Mouse (Mus musculus) mature B cell (primary cell): ENCODE results near the gene Ffar4.

Experiments used
- in situ Hi-C: fragments of 300-500 bp; cut with MboI; formaldehyde crosslinking; loops from 2 replicates; pipeline ENCODE4 v1.14.3; 2019

Ffar4 gene

GRCm38 (mm10) chr19:38107871-38108270 is 11.0 kb downstream of the Ffar4 start:
- in situ Hi-C loops, result no loop called here

GRCm38 (mm10) chr19:38109506-38110242 is 12.8 kb downstream of the Ffar4 start:
- in situ Hi-C loops, result no loop called here

- in situ Hi-C loops, result no loop called here
These were observed 14.2 kb downstream of the Ffar4 start for GRCm38 (mm10) chr19:38111056-38111455.

GRCm38 (mm10) chr19:38112575-38112974 is 15.7 kb downstream of the Ffar4 start:
- in situ Hi-C loops, result no loop called here

GRCm38 (mm10) chr19:38114834-38115491 is 18.1 kb downstream of the Ffar4 start:
- in situ Hi-C loops, result no loop called here

GRCm38 (mm10) chr19:38120123-38120760 is 23.4 kb downstream of the Ffar4 start:
- in situ Hi-C loops, result no loop called here

- in situ Hi-C loops, result no loop called here
These were observed 27.1 kb downstream of the Ffar4 start for GRCm38 (mm10) chr19:38123921-38124320.

GRCm38 (mm10) chr19:38124401-38125218 is 27.7 kb downstream of the Ffar4 start:
- in situ Hi-C loops, result no loop called here

- in situ Hi-C loops, result no loop called here
These were observed 28.3 kb downstream of the Ffar4 start, which contains the start of gene Rbp4 for GRCm38 (mm10) chr19:38125219-38125610. Gene Rbp4, minus strand, starts transcription at chr19:38125281.

GRCm38 (mm10) chr19:38126656-38127055 is 29.8 kb downstream of the Ffar4 start:
- in situ Hi-C loops, result no loop called here

GRCm38 (mm10) chr19:38132481-38132880 is 35.6 kb downstream of the Ffar4 start, which contains the start of gene Pde6c:
Gene Pde6c, plus strand, starts transcription at chr19:38132781.
- in situ Hi-C loops, result no loop called here

- in situ Hi-C loops, result no loop called here
These were observed 37.1 kb downstream of the Ffar4 start for GRCm38 (mm10) chr19:38133986-38134385.

GRCm38 (mm10) chr19:38134806-38135205 is 37.9 kb downstream of the Ffar4 start:
- in situ Hi-C loops, result no loop called here

- in situ Hi-C loops, result no loop called here
These were observed 46.8 kb downstream of the Ffar4 start for GRCm38 (mm10) chr19:38143540-38144271.

- in situ Hi-C loops, result no loop called here
These were observed 59.4 kb downstream of the Ffar4 start for GRCm38 (mm10) chr19:38156243-38156642.

- in situ Hi-C loops, result no loop called here
These were observed 64.9 kb downstream of the Ffar4 start for GRCm38 (mm10) chr19:38161648-38162354.
